Mouse (Mus musculus) kidney, embryonic 14.5 days (tissue): ENCODE data around the gene Ly6g6c. TPM values are rescaled to one million over a fixed set of nuclear protein-coding genes. Genes with fewer than 3 reads are reported as not detected.

Experiments
- ATAC-seq: fragments of 200-750 bp; cut with Nextera tagmentation; 2 replicates; pipeline ENCODE4 v1.8.0; 2017; ENCODE audit warnings: moderate number of reproducible peaks, mild to moderate bottlenecking, moderate TSS enrichment, moderate library complexity; ENCODE audit not compliant: low FRiP score, low TSS enrichment
- H3K27ac ChIP-seq: fragments of 300-500 bp; sonication (generic); 2 replicates; pipeline ENCODE4 v1.5.1; 2014; ENCODE audit warnings: low read depth, mild to moderate bottlenecking, low read length, moderate library complexity, mixed read lengths
- H3K27me3 ChIP-seq: fragments of 300-500 bp; sonication (generic); 2 replicates; pipeline ENCODE4 v1.6.1; 2014; ENCODE audit warnings: mild to moderate bottlenecking, low read length; ENCODE audit not compliant: control insufficient read depth, insufficient read depth
- H3K36me3 ChIP-seq: fragments of 300-500 bp; sonication (generic); 2 replicates; pipeline ENCODE4 v1.6.1; 2014; ENCODE audit warnings: low read length, mixed read lengths; ENCODE audit not compliant: control insufficient read depth, insufficient read depth
- H3K4me1 ChIP-seq: fragments of 300-500 bp; sonication (generic); 2 replicates; pipeline ENCODE4 v1.6.1; 2014; ENCODE audit warnings: low read length, mixed read lengths; ENCODE audit not compliant: control insufficient read depth, insufficient read depth
- H3K4me2 ChIP-seq: fragments of 300-500 bp; sonication (generic); replicated peaks from 2 replicates; pipeline ENCODE4 v1.6.1; 2014; ENCODE audit warnings: low read depth, mild to moderate bottlenecking, low read length
- H3K4me3 ChIP-seq: fragments of 300-500 bp; sonication (generic); 2 replicates; pipeline ENCODE4 v1.5.1; 2014; ENCODE audit warnings: mild to moderate bottlenecking, low read length
- H3K9ac ChIP-seq: fragments of 300-500 bp; sonication (generic); 2 replicates; pipeline ENCODE4 v1.6.1; 2014; ENCODE audit warnings: low read depth, mild to moderate bottlenecking, low read length, moderate library complexity
- H3K9me3 ChIP-seq: fragments of 300-500 bp; sonication (generic); 2 replicates; pipeline ENCODE4 v1.6.1; 2016; ENCODE audit warnings: low read length; ENCODE audit not compliant: control insufficient read depth
- WGBS: fragments of 180-500 bp; shearing (Covaris S2); extraction: QIAGEN DNeasy Blood & Tissue Kit; methylation state at CpG from one replicate; pipeline ENCODE4 v1.1.7; 2014; 5-methylcytosine and 5-hydroxymethylcytosine counted together
- polyA plus RNA-seq: library from polyadenylated mRNA; unstranded; fragments of >200 nt; fragmentation: Nextera tagmentation; extraction: Ambion mirVana; gene quantifications from 2 replicates; pipeline ENCODE4 v1.2.1, GENCODE M21; 2014

The Ly6g6c gene
- polyA plus RNA-seq, 1 experiment from 2014 or later: 0.30 TPM

DNA sequence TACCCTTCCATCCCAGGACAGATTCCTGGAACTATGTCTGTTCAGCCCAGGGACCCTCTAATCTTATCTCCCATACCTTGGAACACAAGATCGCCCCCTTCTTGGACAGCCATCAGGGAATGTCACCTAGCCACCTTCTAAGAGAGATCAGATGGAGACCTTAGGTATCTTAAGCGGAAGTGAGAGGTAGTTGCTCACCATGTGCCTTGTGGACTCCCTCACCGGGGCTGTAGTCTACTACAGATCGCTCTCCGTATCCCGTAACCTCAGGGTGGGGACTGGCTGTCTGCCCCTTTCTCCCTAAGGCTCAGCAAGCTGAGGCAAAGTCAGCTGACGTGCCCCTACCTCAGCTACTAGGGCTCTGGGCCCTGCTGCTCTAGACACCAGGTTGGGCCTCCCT is 38.9 kb downstream of the Ly6g6c start:
- no peak overlapping the region for H3K27ac ChIP-seq
- 93% methylated on average over 7 of the region's 7 CpGs for WGBS
- no peak for ATAC-seq

GRCm38 (mm10) chr17:35104754-35105153 is 39.6 kb downstream of the Ly6g6c start:
- H3K36me3 ChIP-seq: peaks cover 39% of the 10 kb centered on the region
- no peak overlapping the region for H3K9ac ChIP-seq
- H3K4me3 ChIP-seq: no peak overlapping the region
- no peak overlapping the region for H3K4me2 ChIP-seq
- no peaks in the 10 kb centered on the region for H3K9me3 ChIP-seq
- H3K4me1 ChIP-seq: peaks cover 10% of the 10 kb centered on the region; the same call in 1 of the 2 replicates
- WGBS: 78% methylated on average over 6 of the region's 6 CpGs
- H3K27ac ChIP-seq: no peak overlapping the region
- no peak for ATAC-seq
- no peaks in the 10 kb centered on the region for H3K27me3 ChIP-seq

More for the DNA sequence above, 38.9 kb downstream of the Ly6g6c start:
- no peaks in the 10 kb centered on the region for H3K27me3 ChIP-seq
- H3K4me2 ChIP-seq: no peak overlapping the region
- peaks cover 10% of the 10 kb centered on the region; the same call in 1 of the 2 replicates for H3K4me1 ChIP-seq
- no peak overlapping the region for H3K9ac ChIP-seq
- H3K36me3 ChIP-seq: peaks cover 45% of the 10 kb centered on the region
- no peak overlapping the region for H3K4me3 ChIP-seq
- no peaks in the 10 kb centered on the region for H3K9me3 ChIP-seq

- no peak overlapping the region for H3K27ac ChIP-seq
- no peaks in the 10 kb centered on the region for H3K27me3 ChIP-seq
- 25% methylated on average over 13 of the region's 13 CpGs for WGBS
- peak; percentile 33; the same call in 1 of the 2 replicates for ATAC-seq
- H3K9ac ChIP-seq: 0 out of 2 replicates have a peak overlapping the region, but pooled peaks have one; percentile 40
- peak overlapping the region; percentile 28 for H3K4me2 ChIP-seq
- peaks cover 28% of the 10 kb centered on the region for H3K36me3 ChIP-seq
- no peak overlapping the region for H3K4me3 ChIP-seq
- H3K9me3 ChIP-seq: no peaks in the 10 kb centered on the region
- peaks cover 10% of the 10 kb centered on the region; the same call in 1 of the 2 replicates for H3K4me1 ChIP-seq
These were observed 40.7 kb downstream of the Ly6g6c start for GRCm38 (mm10) chr17:35105740-35106389.

DNA sequence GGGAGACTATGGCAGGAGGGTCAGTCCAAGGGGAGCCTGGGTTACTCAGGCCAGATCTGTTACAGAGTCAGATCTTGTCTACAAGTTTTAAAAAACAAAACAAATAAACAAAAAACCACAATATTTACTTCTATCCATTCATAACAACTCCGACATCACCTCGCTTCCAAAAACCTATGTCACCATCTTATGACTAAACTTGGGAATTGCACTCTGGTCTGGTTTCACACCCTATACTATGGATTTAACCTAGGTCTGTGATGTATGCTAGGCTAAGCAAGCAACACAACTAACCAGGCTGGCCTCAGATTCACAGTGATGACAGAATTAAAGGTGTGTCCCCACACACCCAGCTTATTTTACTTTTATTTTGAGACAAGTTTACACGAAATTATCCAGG is 41.3 kb downstream of the Ly6g6c start:
- WGBS: 76% methylated on average over 3 of the region's 3 CpGs
- H3K4me3 ChIP-seq: no peak overlapping the region
- no peak overlapping the region for H3K27ac ChIP-seq
- H3K9me3 ChIP-seq: no peaks in the 10 kb centered on the region
- no peak overlapping the region for H3K9ac ChIP-seq
- H3K36me3 ChIP-seq: peaks cover 22% of the 10 kb centered on the region
- H3K4me2 ChIP-seq: no peak overlapping the region
- no peak for ATAC-seq
- H3K27me3 ChIP-seq: no peaks in the 10 kb centered on the region
- peaks cover 7% of the 10 kb centered on the region; the same call in 1 of the 2 replicates for H3K4me1 ChIP-seq

- WGBS: 76% methylated on average over 6 of the region's 6 CpGs
- H3K9ac ChIP-seq: no peak within 1 kb of the TSS
- peaks cover 4% of the 10 kb centered on the region; the same call in 1 of the 2 replicates for H3K4me1 ChIP-seq
- peaks cover 7% of the 10 kb centered on the region for H3K36me3 ChIP-seq
- no peak for ATAC-seq
- H3K4me2 ChIP-seq: no peak within 1 kb of the TSS
- no peaks in the 10 kb centered on the region for H3K27me3 ChIP-seq
- H3K9me3 ChIP-seq: no peaks in the 10 kb centered on the region
- H3K27ac ChIP-seq: no peak within 1 kb of the TSS
- H3K4me3 ChIP-seq: no peak within 1 kb of the TSS
These were observed 42.9 kb downstream of the Ly6g6c start, which contains the start of gene Ly6g5c for GRCm38 (mm10) chr17:35108097-35108496. Ly6g5c (plus strand) TSS chr17:35108279.

GRCm38 (mm10) chr17:35111774-35112173 is 46.6 kb downstream of the Ly6g6c start:
- Histone ChIP-seq H3K9ac (no peak overlapping the region), H3K27ac (no peak overlapping the region), H3K27me3 (no peaks in the 10 kb centered on the region), H3K9me3 (no peaks in the 10 kb centered on the region), H3K36me3 (peaks cover 23% of the 10 kb centered on the region), H3K4me1 (no peaks in the 10 kb centered on the region), H3K4me2 (no peak overlapping the region), H3K4me3 (no peak overlapping the region)
- no peak for ATAC-seq
- 80% methylated on average over 9 of the region's 9 CpGs for WGBS

DNA sequence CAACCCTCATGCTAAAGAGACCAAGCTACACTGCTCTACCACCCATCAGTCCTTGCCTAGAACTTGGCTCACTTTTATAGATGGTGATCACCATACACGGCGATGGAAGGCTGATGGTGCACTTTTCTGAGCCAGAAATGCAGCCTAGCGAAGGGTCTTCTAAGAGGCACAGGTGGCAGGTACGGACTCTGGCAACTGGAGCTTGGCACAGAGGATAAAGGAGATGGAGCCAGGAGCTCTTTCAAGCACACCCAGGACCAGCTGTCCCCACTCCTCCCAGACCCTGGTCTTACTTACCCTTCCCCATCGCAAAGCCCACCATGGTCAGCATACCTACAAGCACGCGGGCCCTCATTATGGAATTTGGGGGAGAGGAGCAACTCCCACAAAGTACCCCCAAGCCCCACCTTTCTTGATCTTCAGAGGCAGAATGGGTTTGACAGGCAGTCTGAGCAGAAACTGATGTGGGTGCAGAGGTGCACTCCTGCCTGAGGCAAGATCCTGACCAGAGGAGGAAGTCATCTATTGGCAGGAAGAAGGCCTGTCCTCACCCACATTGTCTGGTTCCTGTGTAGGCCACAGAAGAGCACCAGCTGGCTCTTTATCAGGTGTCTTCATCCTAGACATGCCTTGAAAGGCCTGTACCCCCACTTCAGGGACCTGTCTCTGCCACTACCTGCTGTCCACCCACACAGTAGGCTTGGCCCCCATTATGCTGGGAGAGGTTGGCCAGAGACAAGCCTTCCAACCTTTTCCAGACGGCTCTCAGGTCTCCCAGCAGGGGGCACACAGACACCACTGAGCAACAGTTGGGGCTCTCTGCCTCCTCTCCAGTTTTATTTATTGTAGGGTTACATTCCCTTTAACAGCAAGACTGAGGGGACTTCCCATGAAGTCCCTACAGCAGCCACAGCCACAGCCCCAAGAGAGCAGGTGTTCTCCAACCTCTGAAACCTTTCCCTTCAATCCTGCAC is 50.1 kb downstream of the Ly6g6c start, which contains the start of gene Ly6g5b:
Gene Ly6g5b (minus strand): TSS at position 383 of the 974 bp plus-strand sequence.
- H3K27ac ChIP-seq: no peak within 1 kb of the TSS
- WGBS: 80% methylated on average over 8 of the region's 8 CpGs

More for the DNA sequence above, 50.1 kb downstream of the Ly6g6c start, which contains the start of gene Ly6g5b:
- no peak within 1 kb of the TSS for H3K4me2 ChIP-seq
- H3K9ac ChIP-seq: no peak within 1 kb of the TSS
- H3K36me3 ChIP-seq: peaks cover 53% of the 10 kb centered on the region
- no peaks in the 10 kb centered on the region for H3K9me3 ChIP-seq
- H3K4me1 ChIP-seq: peaks cover 7% of the 10 kb centered on the region
- H3K27me3 ChIP-seq: no peaks in the 10 kb centered on the region
- H3K4me3 ChIP-seq: no peak within 1 kb of the TSS
- ATAC-seq: no peak
